Mouse (Mus musculus): Measurements from ENCODE around the gene Sele. TPM values are rescaled to one million over a fixed set of nuclear protein-coding genes. Genes with fewer than 3 reads are reported as not detected.

The Sele gene
- polyA plus RNA-seq (2012; rRNA removed; ENCODE audit: low replicate concordance): 0.65 and 0.92 TPM in 2 replicates

DNA sequence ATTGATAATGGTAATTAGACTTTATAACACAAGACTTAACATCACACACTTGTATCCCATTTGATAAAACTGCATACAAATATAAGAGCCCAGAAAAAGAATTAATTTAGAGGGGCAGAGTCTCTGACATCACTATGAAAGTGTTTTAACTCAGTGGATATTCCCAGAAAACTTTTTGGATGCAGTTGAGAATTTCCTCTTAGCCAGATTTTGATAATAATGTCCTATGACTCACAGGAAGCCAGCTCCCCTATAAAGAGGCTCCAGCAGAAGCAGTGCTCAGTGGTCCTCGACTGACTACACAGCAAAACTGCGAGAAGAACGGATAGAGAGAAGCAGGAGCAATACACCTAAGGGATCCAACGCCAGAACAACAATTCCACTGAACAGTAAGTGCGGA, at the start of gene Sele:
Gene Sele (plus strand): TSS at position 301 of the 400 bp plus-strand sequence.

DNA sequence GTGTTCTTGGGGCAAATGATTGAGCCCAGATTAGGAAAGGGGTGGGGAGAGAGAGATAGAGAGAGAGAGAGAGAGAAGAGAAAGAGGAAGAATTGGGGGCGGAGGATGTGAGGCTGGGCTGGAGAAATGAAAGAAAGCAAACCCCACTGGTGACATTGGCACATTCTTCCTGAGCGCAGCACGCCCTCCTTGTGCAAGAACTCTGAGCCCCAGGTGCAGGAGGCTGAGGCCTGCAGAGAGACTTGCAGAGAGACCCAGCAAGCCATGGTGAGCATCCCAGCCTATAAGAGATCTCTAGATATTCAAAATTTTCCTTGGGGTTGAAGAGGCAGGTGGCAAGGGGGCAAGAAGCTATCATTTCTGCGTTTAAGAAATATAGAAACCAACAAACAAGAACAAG, 13.9 kb downstream of the Sele start, which contains the start of gene Sell:
Gene Sell (plus strand): TSS at position 58 of the 400 bp plus-strand sequence.

Other genes starting within 250 kb of the Sele start
- 7.3 and 10.1 TPM in 2 replicates for gene Scyl3, start 119.1 kb upstream of the Sele start, polyA plus RNA-seq (2012; rRNA removed; ENCODE audit: low replicate concordance)
- 0.63 and 1.6 TPM in 2 replicates for gene BC055324, start 53.4 kb upstream of the Sele start, polyA plus RNA-seq (2012; rRNA removed; ENCODE audit: low replicate concordance)
- 0.19 and 0.62 TPM in 2 replicates for gene Mettl18, start 53.3 kb upstream of the Sele start, polyA plus RNA-seq (2012; rRNA removed; ENCODE audit: low replicate concordance)
- 37.1 and 46.6 TPM in 2 replicates for gene Sell, start 13.7 kb downstream of the Sele start, polyA plus RNA-seq (2012; rRNA removed; ENCODE audit: low replicate concordance)
- 3.7 and 6.9 TPM in 2 replicates for gene Selp, start 67.0 kb downstream of the Sele start, polyA plus RNA-seq (2012; rRNA removed; ENCODE audit: low replicate concordance)
- 1.1 and 1.8 TPM in 2 replicates for gene F5, start 103.6 kb downstream of the Sele start, polyA plus RNA-seq (2012; rRNA removed; ENCODE audit: low replicate concordance)
- gene Slc19a2, start 200.8 kb downstream of the Sele start, polyA plus RNA-seq (2012; rRNA removed; ENCODE audit: low replicate concordance): 7.6 and 12.0 TPM in 2 replicates
- 1.0 and 1.8 TPM in 2 replicates for gene Ccdc181, start 227.4 kb downstream of the Sele start, polyA plus RNA-seq (2012; rRNA removed; ENCODE audit: low replicate concordance)